Mouse (Mus musculus): Measurements from ENCODE around the gene Irf1.

The Irf1 gene

GRCm38 (mm10) chr11:53783288-53783687, 13.5 kb downstream of the Irf1 start:
- no peak for DNase-seq (ENCODE audit: inconsistent ontology term)

- no peak for DNase-seq (ENCODE audit: inconsistent ontology term)
These were observed 15.6 kb downstream of the Irf1 start for GRCm38 (mm10) chr11:53785311-53785936.

DNA sequence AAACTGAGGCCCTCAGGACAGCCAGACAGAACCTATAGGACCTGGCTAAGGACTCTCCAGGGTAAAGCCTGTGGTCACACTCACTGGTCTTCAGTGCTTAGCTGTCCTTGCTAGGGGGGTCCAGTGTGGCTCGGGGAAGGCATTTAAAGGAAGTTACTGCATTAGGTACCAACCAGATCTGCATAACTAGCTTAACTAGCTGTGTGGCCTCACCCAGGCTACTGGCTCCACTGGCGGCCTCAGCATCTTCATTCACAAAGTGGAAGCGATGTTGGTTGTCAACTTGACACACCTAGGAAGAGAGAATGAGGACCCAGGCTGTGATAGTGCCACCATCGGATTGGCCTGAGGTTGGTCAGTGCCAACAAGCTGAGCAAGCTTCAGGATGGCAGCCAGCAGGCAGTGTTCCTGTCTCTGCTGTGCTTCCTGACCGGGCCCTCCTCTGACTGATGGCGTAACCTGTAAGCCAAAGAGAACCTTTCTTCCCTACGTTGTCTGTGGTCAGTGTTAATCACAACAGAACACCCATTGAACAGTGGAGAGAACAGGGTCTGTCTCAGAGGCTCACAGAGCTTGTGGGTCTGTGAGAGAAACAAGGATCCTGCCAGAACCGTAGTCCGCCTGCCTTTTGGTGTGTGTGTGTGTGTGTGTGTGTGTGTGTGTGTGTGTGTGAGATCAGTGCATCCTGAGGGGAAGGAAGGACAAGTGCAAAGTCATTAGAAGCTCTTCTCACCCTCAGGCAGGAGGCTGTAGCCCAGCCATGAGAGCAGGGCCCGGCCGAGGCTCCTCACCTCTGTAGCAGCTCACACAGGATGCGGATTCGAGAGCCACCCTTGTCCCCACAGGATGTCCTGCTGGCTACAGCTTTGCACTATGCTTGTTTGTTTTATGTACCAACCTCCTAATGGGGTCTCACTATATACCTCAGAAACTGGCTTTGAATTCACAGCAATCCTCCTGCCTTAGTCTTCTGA, 16.5 kb downstream of the Irf1 start:
- DNase-seq (ENCODE audit: inconsistent ontology term) = no peak

- no peak for DNase-seq (ENCODE audit: inconsistent ontology term)
These were observed 18.4 kb downstream of the Irf1 start for GRCm38 (mm10) chr11:53788196-53788595.

DNA sequence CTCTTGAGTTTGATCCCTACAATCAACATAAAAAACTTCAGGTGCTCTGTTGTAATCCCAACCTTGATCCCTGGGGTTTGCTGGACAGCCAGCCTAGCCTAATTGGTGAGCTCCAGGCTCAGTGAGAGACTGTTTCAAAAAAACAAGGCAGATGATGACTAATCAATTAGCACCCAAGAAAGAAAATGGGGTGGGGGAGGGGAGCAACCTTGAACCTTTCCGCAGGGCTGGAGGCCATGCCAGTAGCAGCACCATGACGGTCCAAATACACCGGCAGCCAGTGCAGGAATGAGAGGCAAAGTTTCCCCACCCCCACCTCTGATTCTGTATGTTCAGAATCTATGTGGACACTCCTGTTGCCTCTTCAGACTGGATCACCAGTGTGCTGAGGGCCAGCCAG, 19.5 kb downstream of the Irf1 start:
- peak; percentile 85 for DNase-seq (ENCODE audit: inconsistent ontology term)

DNA sequence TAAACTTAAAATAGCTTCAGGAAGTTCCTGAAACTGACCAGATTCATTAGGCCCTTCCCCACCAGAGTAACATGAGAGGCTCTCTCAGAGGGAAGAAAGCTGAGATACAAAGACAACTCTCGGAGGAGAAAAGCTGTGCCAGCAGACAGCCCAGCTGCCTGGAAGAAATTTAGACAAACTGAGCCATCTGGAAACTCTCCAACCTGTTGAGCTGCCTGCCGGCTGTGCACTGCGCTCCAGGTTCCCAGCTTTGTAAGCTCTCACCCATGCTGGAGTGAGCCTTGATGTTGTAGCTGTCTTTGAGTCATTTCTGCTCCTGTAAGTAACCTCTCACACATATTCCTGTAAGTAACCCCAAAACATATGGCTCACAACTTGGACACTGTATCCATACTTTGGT, 23.2 kb downstream of the Irf1 start:
- no peak for DNase-seq (ENCODE audit: inconsistent ontology term)

DNA sequence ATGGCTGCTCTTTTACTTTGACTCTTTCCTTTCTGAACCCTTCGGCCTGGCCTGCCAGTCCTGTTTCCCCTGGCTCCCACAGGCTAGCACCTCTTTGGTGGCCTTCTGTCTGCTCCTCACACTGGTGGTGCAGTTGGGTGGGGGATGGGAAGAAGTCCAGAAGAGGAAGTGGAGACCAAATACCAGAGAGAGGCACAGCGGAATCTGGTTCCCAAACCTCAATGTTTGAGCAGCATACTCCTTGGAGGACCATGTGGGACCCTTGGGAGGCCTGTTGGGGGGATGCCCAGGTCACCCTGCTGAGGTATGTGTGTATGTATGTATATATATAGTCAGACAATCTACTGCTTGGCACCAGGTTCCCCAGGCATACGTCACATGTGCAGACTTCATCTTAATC, 24.2 kb downstream of the Irf1 start:
- DNase-seq (ENCODE audit: inconsistent ontology term) = no peak

GRCm38 (mm10) chr11:53794671-53795557, 25.1 kb downstream of the Irf1 start:
- DNase-seq (ENCODE audit: inconsistent ontology term) = peak; percentile 53

- DNase-seq (ENCODE audit: inconsistent ontology term) = no peak
These were observed 26.0 kb downstream of the Irf1 start for GRCm38 (mm10) chr11:53795813-53796212.

DNA sequence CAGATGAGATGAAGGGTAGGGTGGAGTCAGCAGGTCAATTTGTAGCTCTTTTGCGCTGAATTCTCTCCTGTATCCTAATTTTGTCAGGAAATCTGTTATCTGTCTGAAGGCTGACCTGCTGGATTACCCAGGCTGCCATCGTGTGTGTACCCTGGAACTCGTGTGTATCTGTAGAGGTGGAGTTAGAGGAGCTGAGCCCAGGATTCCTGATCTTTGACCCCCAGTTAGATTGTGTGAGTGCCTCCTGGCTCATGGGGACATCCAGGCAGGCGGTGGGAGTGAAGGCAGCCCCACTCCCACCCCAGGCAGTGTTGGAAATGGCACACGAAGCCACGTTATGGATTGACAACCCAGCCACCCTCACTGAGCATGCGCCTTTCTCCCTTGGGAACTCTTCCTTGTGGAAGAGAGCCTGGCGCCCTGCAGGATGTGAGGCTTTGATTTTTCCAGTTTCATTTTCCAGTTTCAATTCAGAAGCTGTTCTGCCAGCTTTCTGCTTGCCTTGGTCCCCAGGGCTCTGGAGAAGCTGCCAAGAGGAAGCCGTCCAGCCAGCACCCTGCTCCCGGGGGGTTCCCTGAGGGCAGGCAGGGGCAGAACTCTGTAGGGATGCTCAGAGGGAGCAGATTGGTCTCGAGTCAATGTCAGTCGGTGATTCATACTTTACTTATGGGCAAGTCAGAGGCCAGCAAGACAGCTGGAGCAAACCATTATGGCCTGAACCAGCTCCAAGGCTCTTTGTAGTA, 26.8 kb downstream of the Irf1 start:
- peak; percentile 85 for DNase-seq (ENCODE audit: inconsistent ontology term)

- DNase-seq (ENCODE audit: inconsistent ontology term) = no peak
These were observed 27.6 kb downstream of the Irf1 start for GRCm38 (mm10) chr11:53797386-53797920.

DNA sequence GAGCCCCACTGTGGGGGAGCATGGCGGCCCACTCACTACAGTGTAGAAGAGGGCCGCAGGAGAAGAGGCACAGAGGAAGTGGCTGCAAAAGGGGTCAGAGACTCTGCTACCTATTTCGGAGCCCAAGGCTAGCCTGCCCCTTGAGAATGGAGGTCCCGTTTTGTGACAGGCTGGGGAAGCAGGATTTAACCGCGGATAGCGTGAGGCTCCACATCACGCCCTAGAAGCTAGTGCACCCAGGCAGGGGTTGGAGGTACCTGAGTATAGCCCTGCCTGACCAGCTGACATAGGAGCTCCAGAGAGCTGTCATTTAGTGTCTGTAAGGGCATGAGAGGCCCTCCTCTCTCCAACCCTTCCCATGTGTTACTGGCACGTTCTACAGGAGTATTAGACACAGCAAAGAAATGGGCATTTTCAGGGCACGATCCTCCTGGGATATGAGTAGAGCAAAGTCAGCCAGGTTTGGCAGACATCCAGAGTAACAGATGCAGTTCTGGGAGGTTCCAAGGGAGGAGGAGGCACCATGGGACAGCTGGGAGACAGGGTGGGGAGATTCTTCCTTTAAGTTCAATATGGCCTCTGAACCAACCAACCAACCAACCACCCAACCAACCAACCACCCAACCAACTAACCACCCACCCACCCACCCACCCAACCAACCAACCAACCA, 28.4 kb downstream of the Irf1 start:
- DNase-seq (ENCODE audit: inconsistent ontology term) = no peak

DNA sequence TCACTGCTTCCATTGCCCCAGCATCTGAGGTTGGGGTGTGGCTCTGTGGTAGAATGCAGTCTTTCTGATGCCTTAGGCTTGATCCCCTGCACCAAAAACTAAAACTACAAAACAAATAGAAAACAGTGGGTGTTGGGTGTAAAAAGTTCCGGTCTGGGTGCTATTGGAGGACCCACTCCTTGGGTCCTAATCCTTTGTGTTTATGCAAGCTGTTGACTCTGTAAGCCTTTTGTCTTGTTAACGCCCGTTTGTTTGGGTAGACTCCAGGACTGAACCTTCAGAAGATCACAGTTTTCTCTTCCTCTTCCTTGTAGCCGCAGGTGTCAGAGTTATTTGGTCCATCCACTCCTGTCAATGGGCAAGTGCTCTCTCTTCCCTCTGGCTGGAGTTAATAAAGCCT, 30.2 kb downstream of the Irf1 start:
- DNase-seq (ENCODE audit: inconsistent ontology term) = no peak

DNA sequence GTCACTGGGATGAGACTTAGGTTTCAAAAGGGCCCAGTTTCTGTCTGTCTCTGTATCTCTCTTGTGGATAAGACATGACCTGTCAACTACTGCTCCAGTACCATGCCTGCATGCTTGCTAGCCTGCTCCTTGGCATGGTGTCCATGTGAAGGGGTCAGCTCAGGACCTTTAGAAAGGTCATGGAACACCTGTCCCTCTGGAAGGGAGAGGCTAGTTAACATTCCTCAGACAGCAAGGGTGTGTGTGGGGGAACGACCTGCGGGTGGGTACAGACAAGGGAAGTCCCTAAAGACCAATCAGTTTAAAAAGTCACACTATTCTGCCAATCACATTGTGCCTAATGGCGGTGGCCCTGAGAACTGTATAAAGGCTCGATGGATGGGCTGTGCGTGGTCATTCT, 31.2 kb downstream of the Irf1 start:
- no peak for DNase-seq (ENCODE audit: inconsistent ontology term)

- DNase-seq (ENCODE audit: inconsistent ontology term) = peak; percentile 85
These were observed 33.3 kb downstream of the Irf1 start for GRCm38 (mm10) chr11:53803093-53803492.

DNA sequence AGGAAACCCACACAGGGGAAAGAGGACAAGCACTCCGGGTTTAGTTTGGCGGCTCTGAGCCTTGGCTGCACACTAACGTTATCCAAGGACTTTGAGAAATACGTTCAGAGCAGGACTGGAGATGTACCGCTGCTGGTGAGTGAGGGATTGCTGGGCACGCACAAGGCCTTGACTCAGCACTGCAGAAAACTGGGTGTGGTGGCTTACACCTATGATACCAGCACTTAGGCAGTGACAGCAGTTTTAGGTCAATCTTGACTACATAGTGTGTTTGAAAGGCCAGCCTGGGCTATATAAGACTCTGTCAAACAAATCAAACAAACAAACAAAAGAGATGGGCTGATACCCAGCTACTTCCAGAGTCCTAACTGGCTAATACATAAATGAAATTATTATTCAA, 33.7 kb downstream of the Irf1 start:
- DNase-seq (ENCODE audit: inconsistent ontology term) = no peak

DNA sequence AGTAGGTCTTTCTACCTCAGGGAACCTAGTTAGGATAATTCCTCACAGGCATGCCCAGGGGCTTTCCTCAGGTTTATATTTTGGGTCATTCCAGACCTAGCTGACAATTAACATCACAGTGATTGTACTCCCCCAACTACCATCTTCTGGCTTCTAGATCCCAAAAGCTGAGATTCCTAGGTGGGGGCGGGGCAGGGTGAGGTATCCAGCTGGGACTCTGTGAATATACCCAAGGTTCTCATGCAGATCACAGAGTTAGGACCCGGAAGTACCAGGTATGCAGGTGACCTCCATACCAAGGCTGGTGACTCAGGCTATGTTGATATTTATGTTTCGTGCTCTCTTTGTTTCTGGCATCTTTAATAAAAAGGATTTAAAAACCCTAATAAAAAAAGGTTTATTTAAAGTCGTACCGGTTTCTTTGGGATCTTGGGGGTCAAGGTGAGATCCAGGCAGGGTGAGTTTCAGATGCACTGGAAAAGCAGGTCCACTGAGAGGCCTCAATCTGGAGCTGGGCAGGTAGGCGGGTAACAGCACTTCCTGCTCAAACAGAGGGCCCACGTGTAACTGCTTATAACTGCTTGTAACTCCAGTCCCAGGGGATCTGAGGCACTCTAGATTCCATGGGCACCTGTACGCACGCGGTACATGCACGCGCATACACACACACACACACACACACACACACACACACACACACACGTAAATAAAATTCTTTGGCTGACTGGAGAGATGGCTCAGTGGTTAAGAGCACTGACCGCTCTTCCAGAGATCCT, 34.9 kb downstream of the Irf1 start:
- no peak for DNase-seq (ENCODE audit: inconsistent ontology term)

DNA sequence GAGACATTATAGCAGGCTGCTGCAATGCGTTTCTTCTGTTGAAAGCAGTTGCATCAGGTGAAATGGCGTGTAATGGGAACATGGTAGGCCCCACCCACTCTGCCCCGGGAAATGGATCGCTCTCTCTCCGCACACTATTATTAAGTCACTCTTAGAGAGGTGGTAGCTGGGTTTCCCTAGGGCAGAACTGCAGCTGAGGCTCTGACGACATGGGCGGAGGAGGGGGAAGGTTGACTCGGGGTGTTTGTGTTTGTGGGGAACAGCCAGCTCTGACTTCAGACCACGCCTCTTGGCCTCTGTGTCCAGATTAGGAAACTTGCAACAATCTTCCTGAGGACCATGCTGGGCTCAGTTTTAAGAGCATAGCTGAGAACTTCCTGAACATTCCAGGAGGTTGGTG, 36.0 kb downstream of the Irf1 start:
- DNase-seq (ENCODE audit: inconsistent ontology term) = no peak

DNA sequence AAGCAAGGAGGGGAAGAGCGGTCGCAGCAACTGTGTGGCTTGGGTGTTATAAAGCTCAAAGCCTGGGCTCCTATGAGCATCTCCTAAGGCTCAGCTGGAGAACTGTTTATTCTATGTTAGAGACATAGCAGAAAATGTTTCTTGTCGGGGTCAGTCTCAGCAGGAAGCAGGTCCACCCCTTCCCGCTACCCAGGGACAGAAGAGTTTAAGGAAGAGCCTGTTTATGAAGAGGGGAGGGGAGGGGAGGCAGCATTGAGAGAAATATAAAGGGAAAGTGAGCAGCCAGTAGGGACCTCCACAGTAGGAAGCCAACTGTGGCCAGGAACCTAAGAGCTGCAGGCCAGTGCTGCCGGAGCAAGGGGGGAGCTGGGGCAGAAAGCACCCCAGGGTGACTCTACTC, 39.5 kb downstream of the Irf1 start:
- DNase-seq (ENCODE audit: inconsistent ontology term) = no peak

- no peak for DNase-seq (ENCODE audit: inconsistent ontology term)
These were observed 40.3 kb downstream of the Irf1 start for GRCm38 (mm10) chr11:53810156-53810555.
